Mouse (Mus musculus): ENCODE measurements around the gene Prdm10.
A peak's percentile ranks its signal among the peaks of the same experiment; 100 is the strongest.

Gene Prdm10

GRCm38 (mm10) chr9:31305807-31306206 lies 25.5 kb downstream of the Prdm10 start:
- no peak for DNase-seq

GRCm38 (mm10) chr9:31307232-31307631 lies 26.9 kb downstream of the Prdm10 start:
- no peak for DNase-seq

- DNase-seq: no peak
These were observed 28.7 kb downstream of the Prdm10 start for GRCm38 (mm10) chr9:31309041-31309440.

- no peak for DNase-seq
These were observed 30.3 kb downstream of the Prdm10 start for GRCm38 (mm10) chr9:31310662-31311061.

- no peak for DNase-seq
These were observed 33.5 kb downstream of the Prdm10 start for GRCm38 (mm10) chr9:31313876-31314275.

GRCm38 (mm10) chr9:31315983-31316382 lies 35.6 kb downstream of the Prdm10 start:
- DNase-seq: peak; percentile 98

GRCm38 (mm10) chr9:31318956-31319355 lies 38.6 kb downstream of the Prdm10 start:
- DNase-seq: no peak

GRCm38 (mm10) chr9:31320734-31321133 lies 40.4 kb downstream of the Prdm10 start:
- no peak for DNase-seq

GRCm38 (mm10) chr9:31321526-31321925 lies 41.2 kb downstream of the Prdm10 start:
- no peak for DNase-seq

- DNase-seq: no peak
These were observed 41.8 kb downstream of the Prdm10 start for GRCm38 (mm10) chr9:31322090-31322489.

GRCm38 (mm10) chr9:31330816-31331215 lies 50.5 kb downstream of the Prdm10 start:
- peak; percentile 42 for DNase-seq

- peak; percentile 93 for DNase-seq
These were observed 50.9 kb downstream of the Prdm10 start for GRCm38 (mm10) chr9:31331246-31331645.

- peak; percentile 66 for DNase-seq
These were observed 51.6 kb downstream of the Prdm10 start for GRCm38 (mm10) chr9:31331906-31332305.

GRCm38 (mm10) chr9:31332826-31333225 lies 52.5 kb downstream of the Prdm10 start:
- peak; percentile 36 for DNase-seq

- DNase-seq: peak; percentile 50
These were observed 54.7 kb downstream of the Prdm10 start for GRCm38 (mm10) chr9:31334991-31335390.

- DNase-seq: peak; percentile 83
These were observed 64.0 kb downstream of the Prdm10 start for GRCm38 (mm10) chr9:31344289-31344831.

- peak; percentile 27 for DNase-seq
These were observed 66.3 kb downstream of the Prdm10 start for GRCm38 (mm10) chr9:31346575-31347080.

- DNase-seq: peak; percentile 18
These were observed 68.1 kb downstream of the Prdm10 start for GRCm38 (mm10) chr9:31348458-31348857.

GRCm38 (mm10) chr9:31348915-31349314 lies 68.6 kb downstream of the Prdm10 start:
- DNase-seq: peak; percentile 88

GRCm38 (mm10) chr9:31352716-31353115 lies 72.4 kb downstream of the Prdm10 start:
- no peak for DNase-seq

- no peak for DNase-seq
These were observed 73.2 kb downstream of the Prdm10 start for GRCm38 (mm10) chr9:31353518-31353917.

- DNase-seq: no peak
These were observed 73.7 kb downstream of the Prdm10 start for GRCm38 (mm10) chr9:31354051-31354450.

- no peak for DNase-seq
These were observed 83.6 kb downstream of the Prdm10 start for GRCm38 (mm10) chr9:31363698-31364609.

GRCm38 (mm10) chr9:31365086-31365485 lies 84.7 kb downstream of the Prdm10 start:
- DNase-seq: no peak
